Mouse (Mus musculus) embryonic facial prominence, embryonic 15.5 days (tissue): Measurements from ENCODE around the gene Jag1. TPM values are rescaled to one million over a fixed set of nuclear protein-coding genes. Genes with fewer than 3 reads are reported as not detected.

ENCODE experiments used
- ATAC-seq: fragments of 200-750 bp; cut with Nextera tagmentation; 2 replicates; pipeline ENCODE4 v1.8.0; 2017; ENCODE audit warnings: low read depth, moderate TSS enrichment; ENCODE audit not compliant: insufficient number of reproducible peaks, low FRiP score, low TSS enrichment
- H3K27ac ChIP-seq: fragments of 300-500 bp; sonication (generic); replicated peaks from 2 replicates; pipeline ENCODE4 v1.5.1; 2015; ENCODE audit warnings: mild to moderate bottlenecking, inconsistent platforms
- H3K27me3 ChIP-seq: fragments of 300-500 bp; sonication (generic); 2 replicates; pipeline ENCODE4 v1.6.1; 2015; ENCODE audit warnings: inconsistent platforms
- H3K36me3 ChIP-seq: fragments of 300-500 bp; sonication (generic); 2 replicates; pipeline ENCODE4 v1.6.1; 2015; ENCODE audit warnings: mild to moderate bottlenecking, inconsistent platforms
- H3K4me1 ChIP-seq: fragments of 300-500 bp; sonication (generic); 2 replicates; pipeline ENCODE4 v1.6.1; 2015; ENCODE audit warnings: inconsistent platforms
- H3K4me2 ChIP-seq: fragments of 300-500 bp; sonication (generic); replicated peaks from 2 replicates; pipeline ENCODE4 v1.6.1; 2015; ENCODE audit warnings: mild to moderate bottlenecking, inconsistent platforms
- H3K4me3 ChIP-seq: fragments of 300-500 bp; sonication (generic); replicated peaks from 2 replicates; pipeline ENCODE4 v1.5.1; 2015; ENCODE audit warnings: mild to moderate bottlenecking, inconsistent platforms
- H3K9ac ChIP-seq: fragments of 300-500 bp; sonication (generic); 2 replicates; pipeline ENCODE4 v1.6.1; 2015; ENCODE audit warnings: inconsistent platforms
- H3K9me3 ChIP-seq: fragments of 300-500 bp; sonication (generic); replicated peaks from 2 replicates; pipeline ENCODE4 v1.6.1; 2016; ENCODE audit warnings: inconsistent platforms
- WGBS: fragments of 180-500 bp; shearing (Covaris S2); methylation state at CpG from one replicate; pipeline ENCODE4 v1.1.7; 2015; 5-methylcytosine and 5-hydroxymethylcytosine counted together
- polyA plus RNA-seq: library from polyadenylated mRNA; unstranded; fragments of >200 nt; fragmentation: Nextera tagmentation; extraction: Ambion mirVana; gene quantifications from 2 replicates; pipeline ENCODE4 v1.2.1, GENCODE M21; 2015

The Jag1 gene
- polyA plus RNA-seq, result 30.9 and 32.2 TPM in 2 replicates

DNA sequence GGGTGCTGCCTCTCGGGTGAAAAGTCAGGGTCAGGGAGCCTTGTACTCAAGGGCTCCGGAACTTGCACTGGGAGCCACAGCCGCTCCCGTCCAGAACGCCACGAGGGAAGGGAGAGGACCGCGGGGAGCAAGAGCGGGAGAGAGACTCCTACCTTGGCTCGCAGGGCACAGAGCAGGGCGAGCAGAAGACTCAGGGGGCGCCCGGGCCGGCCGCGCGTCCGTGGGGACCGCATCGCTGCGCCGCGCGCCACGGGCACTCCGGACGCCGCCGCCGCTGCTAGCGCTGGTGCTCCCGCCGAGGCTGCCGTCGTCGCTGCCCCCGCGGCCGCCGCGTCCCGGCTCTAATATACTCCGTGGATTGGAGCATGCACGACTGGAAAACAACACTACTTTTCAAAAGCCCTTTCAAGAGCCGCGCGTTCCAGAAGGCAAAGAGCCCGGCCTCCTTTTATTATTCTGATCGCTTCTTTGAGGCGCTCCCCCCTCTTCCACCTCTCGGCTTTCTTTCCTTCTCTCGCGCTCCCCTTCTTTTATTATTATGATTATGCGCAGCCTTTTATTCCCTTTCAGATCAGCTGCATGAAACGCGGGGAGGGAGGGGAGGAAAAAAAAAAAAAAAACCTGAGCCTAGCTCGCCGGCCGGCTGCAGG lies at the start of gene Jag1:
TSS of gene Jag1 (minus strand) at position 620 of the 650 bp plus-strand sequence.
- Histone ChIP-seq H3K4me3 (peak within 1 kb of the TSS; percentile 77), H3K4me1 (peaks cover 34% of the 10 kb centered on the region), H3K9me3 (no peaks in the 10 kb centered on the region), H3K36me3 (no peaks in the 10 kb centered on the region), H3K4me2 (peak within 1 kb of the TSS; percentile 82), H3K27me3 (no peaks in the 10 kb centered on the region), H3K27ac (peak within 1 kb of the TSS; percentile 99), H3K9ac (peak within 1 kb of the TSS; percentile 83)
- under 1% methylated on average over 54 of the region's 59 CpGs for WGBS
- ATAC-seq, result no peak

DNA sequence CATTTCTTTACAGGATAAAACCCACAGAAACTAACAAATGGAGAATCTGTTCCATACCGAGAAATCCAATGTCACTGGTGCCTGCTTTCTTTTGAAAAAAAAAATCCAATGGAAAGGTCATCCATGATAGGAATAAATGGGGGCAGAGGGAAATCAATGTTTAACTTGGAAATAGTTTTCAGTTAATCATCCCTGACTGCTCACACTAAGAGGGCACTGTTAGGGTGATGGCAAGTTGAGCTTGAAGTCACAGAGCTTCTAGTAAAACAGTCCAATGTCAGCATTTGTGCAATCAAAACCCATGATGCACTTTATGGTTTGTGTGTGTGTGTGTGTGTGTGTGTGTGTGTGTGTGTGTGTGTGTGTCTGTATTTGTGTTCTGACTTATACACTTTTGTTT lies 39.6 kb upstream of the Jag1 start:
- Histone ChIP-seq H3K27me3 (no peaks in the 10 kb centered on the region), H3K27ac (no peak overlapping the region), H3K4me1 (no peaks in the 10 kb centered on the region), H3K9ac (no peak overlapping the region), H3K9me3 (no peaks in the 10 kb centered on the region), H3K4me2 (no peak overlapping the region), H3K4me3 (no peak overlapping the region), H3K36me3 (no peaks in the 10 kb centered on the region)
- WGBS, result 78% methylated on average over 1 of the region's 1 CpGs
- ATAC-seq, result no peak

DNA sequence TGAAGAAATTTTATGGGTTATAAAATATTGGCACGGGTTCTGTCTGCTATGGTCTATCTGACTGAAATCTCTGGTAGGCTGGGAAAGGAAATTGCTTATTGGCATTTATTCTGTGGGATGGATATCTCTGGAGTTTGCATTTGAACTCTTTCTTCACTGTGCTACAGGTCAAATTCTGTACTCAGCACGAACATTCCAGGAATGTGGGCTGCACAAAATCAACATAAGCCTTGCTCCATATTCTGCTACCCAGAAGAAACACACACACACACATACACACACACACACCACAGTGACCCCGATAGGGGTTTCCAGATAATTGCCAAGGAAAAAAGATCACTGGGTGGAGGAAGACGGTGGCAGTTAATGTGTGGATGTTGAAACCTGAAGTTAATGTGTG lies 37.4 kb upstream of the Jag1 start:
- WGBS, result 42% methylated on average over 4 of the region's 4 CpGs
- H3K4me1 ChIP-seq, result no peaks in the 10 kb centered on the region
- H3K27ac ChIP-seq, result no peak overlapping the region
- ATAC-seq, result no peak
- H3K9ac ChIP-seq, result no peak overlapping the region
- H3K36me3 ChIP-seq, result no peaks in the 10 kb centered on the region
- no peaks in the 10 kb centered on the region for H3K9me3 ChIP-seq
- H3K4me2 ChIP-seq, result no peak overlapping the region
- H3K4me3 ChIP-seq, result no peak overlapping the region
- H3K27me3 ChIP-seq, result no peaks in the 10 kb centered on the region

DNA sequence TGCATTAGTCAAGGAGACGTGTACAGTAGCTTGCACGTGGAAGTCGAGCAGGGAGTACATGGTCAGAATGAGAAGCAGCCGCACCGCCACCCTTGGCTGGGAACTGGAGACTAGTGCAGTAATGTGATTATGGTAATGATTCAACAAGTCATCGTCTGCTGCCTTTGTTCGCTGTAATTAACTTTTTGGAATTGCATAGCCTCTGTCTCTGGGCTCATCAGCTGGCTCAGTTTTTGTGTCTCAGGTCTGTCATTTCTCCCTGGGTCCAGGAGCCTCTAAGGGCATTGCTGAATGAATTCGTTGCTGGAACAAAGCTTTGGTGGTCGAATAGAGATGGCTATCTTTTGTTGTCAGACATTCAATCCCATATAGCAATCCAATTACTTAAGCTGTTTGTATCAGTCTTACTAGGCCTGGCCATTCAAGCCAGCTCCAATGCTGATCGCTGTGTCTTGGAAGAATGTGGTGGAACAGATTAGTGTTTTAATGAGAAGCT lies 36.8 kb upstream of the Jag1 start:
- no peak overlapping the region for H3K27ac ChIP-seq
- no peak for ATAC-seq
- no peaks in the 10 kb centered on the region for H3K27me3 ChIP-seq
- H3K4me1 ChIP-seq, result no peaks in the 10 kb centered on the region
- H3K4me3 ChIP-seq, result no peak overlapping the region
- no peaks in the 10 kb centered on the region for H3K36me3 ChIP-seq
- 44% methylated on average over 10 of the region's 10 CpGs for WGBS
- no peak overlapping the region for H3K9ac ChIP-seq
- H3K9me3 ChIP-seq, result no peaks in the 10 kb centered on the region
- no peak overlapping the region for H3K4me2 ChIP-seq

DNA sequence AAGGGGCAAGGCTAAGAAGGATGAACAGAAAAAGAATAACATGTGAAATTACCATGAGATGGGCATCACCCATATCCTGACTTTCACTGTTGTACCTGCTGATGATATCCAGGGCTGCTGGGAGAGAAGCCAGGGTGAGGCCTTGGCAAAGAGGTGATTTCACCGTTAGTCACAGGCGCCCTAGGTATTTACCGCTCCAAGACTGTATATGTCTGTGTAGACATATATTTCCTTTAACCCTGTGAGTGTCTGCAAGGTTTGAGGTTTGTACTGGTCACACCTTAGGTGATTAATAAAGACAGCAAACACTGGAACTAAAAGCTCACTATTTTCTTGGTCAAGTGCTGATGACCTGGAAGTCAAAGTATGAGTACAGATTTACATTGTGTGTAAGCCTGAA lies 34.5 kb upstream of the Jag1 start:
- Histone ChIP-seq H3K4me1 (no peaks in the 10 kb centered on the region), H3K36me3 (no peaks in the 10 kb centered on the region), H3K4me2 (no peak overlapping the region), H3K27me3 (no peaks in the 10 kb centered on the region), H3K9me3 (no peaks in the 10 kb centered on the region), H3K9ac (no peak overlapping the region), H3K27ac (no peak overlapping the region), H3K4me3 (no peak overlapping the region)
- 89% methylated on average over 3 of the region's 3 CpGs for WGBS
- no peak for ATAC-seq

- no peak overlapping the region for H3K4me3 ChIP-seq
- H3K4me1 ChIP-seq, result no peaks in the 10 kb centered on the region
- H3K36me3 ChIP-seq, result no peaks in the 10 kb centered on the region
- WGBS, result 93% methylated on average over 2 of the region's 2 CpGs
- H3K9ac ChIP-seq, result no peak overlapping the region
- no peaks in the 10 kb centered on the region for H3K27me3 ChIP-seq
- H3K4me2 ChIP-seq, result no peak overlapping the region
- H3K9me3 ChIP-seq, result no peaks in the 10 kb centered on the region
- no peak overlapping the region for H3K27ac ChIP-seq
- ATAC-seq, result no peak
These were observed 30.7 kb upstream of the Jag1 start for GRCm38 (mm10) chr2:137146938-137147666.

DNA sequence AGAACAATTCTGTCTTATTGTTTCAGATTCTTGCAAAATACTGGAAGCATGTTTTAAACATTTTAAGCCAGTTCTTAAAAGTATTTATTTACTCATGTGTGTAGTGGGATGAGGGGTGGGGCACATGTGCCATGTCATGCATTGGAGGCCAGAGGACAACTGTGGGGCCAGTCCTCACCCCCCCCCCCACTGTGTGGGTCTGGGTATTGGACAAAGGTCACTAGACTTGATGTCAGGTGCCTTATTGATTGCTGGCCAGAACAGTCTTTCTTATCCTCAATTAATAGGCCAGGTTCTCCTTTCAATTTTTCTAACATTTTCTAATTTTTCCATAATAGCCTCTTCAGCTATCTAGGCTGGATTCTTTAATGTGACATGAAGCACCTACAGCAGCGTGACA lies 21.6 kb upstream of the Jag1 start:
- Histone ChIP-seq H3K9ac (no peak overlapping the region), H3K4me2 (no peak overlapping the region), H3K36me3 (no peaks in the 10 kb centered on the region), H3K27ac (no peak overlapping the region), H3K9me3 (no peaks in the 10 kb centered on the region), H3K27me3 (no peaks in the 10 kb centered on the region), H3K4me3 (no peak overlapping the region), H3K4me1 (peaks cover 6% of the 10 kb centered on the region)
- ATAC-seq, result no peak
- 88% methylated on average over 1 of the region's 1 CpGs for WGBS

GRCm38 (mm10) chr2:137134035-137134434 lies 17.6 kb upstream of the Jag1 start:
- WGBS, result 83% methylated on average over 5 of the region's 5 CpGs

GRCm38 (mm10) chr2:137124861-137125260 lies 8.4 kb upstream of the Jag1 start:
- no peaks in the 10 kb centered on the region for H3K36me3 ChIP-seq
- H3K9me3 ChIP-seq, result no peaks in the 10 kb centered on the region
- H3K27ac ChIP-seq, result no peak overlapping the region
- H3K9ac ChIP-seq, result no peak overlapping the region
- 58% methylated on average over 1 of the region's 1 CpGs for WGBS
- H3K4me2 ChIP-seq, result no peak overlapping the region
- no peaks in the 10 kb centered on the region for H3K4me1 ChIP-seq
- no peak; the same call in 1 of the 2 replicates for ATAC-seq
- H3K27me3 ChIP-seq, result no peaks in the 10 kb centered on the region
- H3K4me3 ChIP-seq, result no peak overlapping the region

More at GRCm38 (mm10) chr2:137134035-137134434, 17.6 kb upstream of the Jag1 start:
- Histone ChIP-seq H3K4me2 (no peak overlapping the region), H3K4me1 (peaks cover 6% of the 10 kb centered on the region), H3K4me3 (no peak overlapping the region), H3K27ac (no peak overlapping the region), H3K9me3 (no peaks in the 10 kb centered on the region), H3K9ac (no peak overlapping the region), H3K27me3 (no peaks in the 10 kb centered on the region), H3K36me3 (no peaks in the 10 kb centered on the region)
- no peak for ATAC-seq

DNA sequence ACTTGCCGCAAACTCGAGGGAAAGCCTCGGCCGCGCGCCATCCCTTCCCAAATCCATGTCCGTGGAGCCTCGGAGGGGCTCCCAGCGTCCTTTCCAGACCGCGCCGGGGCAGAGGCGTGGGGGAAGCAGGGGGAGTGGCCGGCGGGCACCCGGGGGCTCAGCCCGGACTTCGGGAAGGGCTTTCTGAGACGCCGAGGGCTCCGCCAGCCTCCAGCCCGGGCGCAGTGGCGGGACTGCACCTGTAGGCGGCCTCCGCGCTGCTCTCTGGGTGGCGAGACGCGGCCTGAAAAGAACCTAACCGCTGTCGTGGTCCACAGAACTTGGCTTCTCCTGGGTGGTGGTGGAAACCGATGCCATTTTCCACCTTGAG lies 862 bp upstream of the Jag1 start:
- Histone ChIP-seq H3K27ac (peak overlapping the region; percentile 99), H3K27me3 (no peaks in the 10 kb centered on the region), H3K9me3 (no peaks in the 10 kb centered on the region), H3K4me2 (peak overlapping the region; percentile 82), H3K4me1 (peaks cover 24% of the 10 kb centered on the region), H3K36me3 (no peaks in the 10 kb centered on the region), H3K9ac (peak overlapping the region; percentile 83), H3K4me3 (peak overlapping the region; percentile 77)
- WGBS, result under 1% methylated on average over 33 of the region's 33 CpGs
- ATAC-seq, result peak; percentile 71

DNA sequence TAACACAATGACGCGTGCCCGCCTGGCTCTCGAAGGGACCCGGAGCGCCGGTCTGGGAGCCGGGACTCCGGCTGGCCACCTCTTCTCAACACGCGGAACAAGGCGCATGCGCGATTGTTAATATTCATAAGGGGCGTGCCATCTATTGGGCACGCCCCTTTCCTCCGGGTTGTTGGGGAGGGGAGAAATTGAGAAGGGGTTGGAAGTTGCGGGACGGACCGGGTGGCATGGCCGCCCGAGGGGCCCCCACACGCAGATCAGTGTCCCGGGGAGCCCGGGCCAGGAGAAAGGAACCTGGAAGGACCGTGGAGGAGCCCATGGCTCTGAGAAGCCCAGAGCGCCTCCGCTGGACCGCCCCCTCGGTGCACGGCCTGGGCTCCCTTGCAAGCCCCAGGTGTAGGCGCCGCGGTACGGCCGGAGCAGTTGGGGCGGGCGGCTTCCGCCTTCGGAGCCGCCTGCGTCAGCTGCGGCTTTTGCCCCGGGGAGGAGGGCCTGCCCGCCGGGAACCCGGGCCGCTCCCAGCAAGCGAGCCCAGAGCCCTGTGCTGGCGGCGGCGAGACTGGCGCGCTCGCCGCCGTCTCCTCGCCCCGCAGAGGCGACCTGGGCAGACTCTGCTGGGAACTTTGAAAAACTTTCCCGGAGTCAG lies 354 bp upstream of the Jag1 start:
- Histone ChIP-seq H3K9me3 (no peaks in the 10 kb centered on the region), H3K36me3 (no peaks in the 10 kb centered on the region), H3K27ac (peak overlapping the region; percentile 99), H3K4me2 (peak overlapping the region; percentile 82), H3K4me3 (peak overlapping the region; percentile 77), H3K4me1 (peaks cover 29% of the 10 kb centered on the region), H3K9ac (peak overlapping the region; percentile 83), H3K27me3 (no peaks in the 10 kb centered on the region)
- peak; percentile 85 for ATAC-seq
- under 1% methylated on average over 61 of the region's 61 CpGs for WGBS
